Mouse (Mus musculus) stomach, postnatal 0 days (tissue): ENCODE measurements around the gene Nup155.

Experiments used
- CTCF ChIP-seq: IDR thresholded peaks from 2 replicates; pipeline ENCODE4 v1.5.1; 2016; ENCODE audit warnings: antibody characterized with exemption, low read depth, mild to moderate bottlenecking, moderate library complexity
- EP300 ChIP-seq: optimal IDR thresholded peaks from 2 replicates; pipeline ENCODE3; 2016; ENCODE audit warnings: antibody characterized with exemption

- TF ChIP-seq EP300 = no peak
- no peak for TF ChIP-seq CTCF
Measured at GRCm38 (mm10) chr15:8189563-8189962, 80.5 kb downstream of the Nup155 start.
